Mouse (Mus musculus): ENCODE data around the gene Isx. TPM values are rescaled to one million over a fixed set of nuclear protein-coding genes. Genes with fewer than 3 reads are reported as not detected.

Isx gene
- polyA plus RNA-seq (2014; fragmentation: Illumina TruSeq; extraction: RNeasy Lipid Tissue Mini Kit (QIAGEN cat#74804); ENCODE audit: low read depth, low replicate concordance): not detected

DNA sequence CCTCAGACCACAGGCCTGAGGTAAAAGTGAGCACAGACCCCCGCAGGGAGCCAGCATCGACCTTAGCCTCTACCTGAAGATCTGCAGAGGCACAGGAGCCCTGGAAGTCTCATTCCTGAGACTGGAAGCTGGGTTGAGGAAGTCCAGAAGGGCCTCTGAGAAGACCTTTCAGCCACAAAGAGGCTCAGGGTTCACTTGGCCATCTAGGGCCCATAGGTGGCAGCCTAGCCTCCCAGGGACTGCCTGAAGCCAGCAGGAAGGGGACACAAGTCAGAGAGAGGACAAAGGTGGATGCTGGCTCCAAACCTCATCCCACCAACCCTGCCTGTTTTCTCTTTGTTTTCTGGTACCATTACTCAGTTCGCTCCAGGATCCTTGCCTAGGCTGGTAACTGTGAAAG, at the start of gene Isx:
TSS of gene Isx (plus strand) at position 234 of the 400 bp plus-strand sequence.

Other genes starting within 250 kb of the Isx start
- gene Hmgxb4, start 120.2 kb downstream of the Isx start, polyA plus RNA-seq (2014; fragmentation: Illumina TruSeq; extraction: RNeasy Lipid Tissue Mini Kit (QIAGEN cat#74804); ENCODE audit: low read depth, low replicate concordance): 10.1 TPM
- gene Tom1, start 160.5 kb downstream of the Isx start, polyA plus RNA-seq (2014; fragmentation: Illumina TruSeq; extraction: RNeasy Lipid Tissue Mini Kit (QIAGEN cat#74804); ENCODE audit: low read depth, low replicate concordance): 4.8 TPM
- gene Hmox1, start 220.4 kb downstream of the Isx start, polyA plus RNA-seq (2014; fragmentation: Illumina TruSeq; extraction: RNeasy Lipid Tissue Mini Kit (QIAGEN cat#74804); ENCODE audit: low read depth, low replicate concordance): 2.2 TPM
- 3.8 TPM for gene Mcm5, start 236.4 kb downstream of the Isx start, polyA plus RNA-seq (2014; fragmentation: Illumina TruSeq; extraction: RNeasy Lipid Tissue Mini Kit (QIAGEN cat#74804); ENCODE audit: low read depth, low replicate concordance)